Mouse (Mus musculus): ENCODE results near the gene Gucy2e. TPM values are rescaled to one million over a fixed set of nuclear protein-coding genes. Genes with fewer than 3 reads are reported as not detected.

The Gucy2e gene
- not detected in 2 replicates for polyA plus RNA-seq (2015; fragmentation: Nextera tagmentation; extraction: Ambion mirVana)

DNA sequence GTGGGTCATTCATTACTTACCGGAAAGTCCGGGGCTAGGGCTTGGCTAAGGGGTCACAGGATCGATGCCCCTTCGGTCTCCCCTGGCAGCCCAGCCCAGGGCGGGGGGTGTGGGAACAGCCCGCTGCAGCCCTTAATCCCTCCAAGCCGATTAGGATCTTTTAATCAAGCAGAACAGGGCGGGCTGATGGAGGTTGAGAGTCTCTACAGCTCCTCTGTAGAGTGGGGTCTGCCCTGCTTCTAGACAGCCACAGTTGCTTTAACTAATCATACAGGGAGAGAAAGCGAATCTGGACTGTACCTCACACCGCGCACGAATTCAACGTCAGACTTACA, at the start of gene Gucy2e:
Gucy2e (minus strand) TSS at position 111 of the 335 bp plus-strand sequence.
- H3K27me3 ChIP-seq (ENCODE audit: insufficient read depth, low read length), result peaks cover 50% of the 10 kb centered on the region
- no peaks in the 10 kb centered on the region for H3K9me3 ChIP-seq (ENCODE audit: low read length)
- DNase-seq (no peak), ATAC-seq (no peak)
- peaks cover 14% of the 10 kb centered on the region for H3K4me1 ChIP-seq (ENCODE audit: insufficient read depth)
- H3K9ac ChIP-seq (replicated peaks), result peak within 1 kb of the TSS; percentile 34; the same call in 1 of the 2 replicates
- H3K36me3 ChIP-seq (replicated peaks; ENCODE audit: insufficient read depth, low read length), result no peaks in the 10 kb centered on the region
- WGBS (ENCODE audit: insufficient replicate concordance), result 25% methylated on average over 13 of the region's 13 CpGs
- peak within 1 kb of the TSS; percentile 63 for H3K4me2 ChIP-seq (ENCODE audit: low read depth, low read length)
- TF ChIP-seq EP300 (IDR thresholded peaks at IDR 0.05; ENCODE audit: low read depth) (no peak), CTCF (IDR thresholded peaks at IDR 0.05; ENCODE audit: low read depth) (no peak)
- peak within 1 kb of the TSS; percentile 31 for H3K4me3 ChIP-seq (ENCODE audit: low read depth, low read length)
- no peak within 1 kb of the TSS for H3K27ac ChIP-seq (ENCODE audit: low read depth)

GRCm38 (mm10) chr11:69277267-69277666, 40.4 kb upstream of the Gucy2e start:
- ATAC-seq, result no peak
- Histone ChIP-seq H3K4me3 (ENCODE audit: low read depth, low read length) (no peak overlapping the region), H3K4me2 (ENCODE audit: low read depth, low read length) (no peak overlapping the region), H3K9ac (replicated peaks) (no peak overlapping the region), H3K4me1 (ENCODE audit: insufficient read depth) (no peaks in the 10 kb centered on the region), H3K27me3 (ENCODE audit: insufficient read depth, low read length) (peaks cover 7% of the 10 kb centered on the region; the same call in 1 of the 2 replicates), H3K36me3 (replicated peaks; ENCODE audit: insufficient read depth, low read length) (no peaks in the 10 kb centered on the region), H3K27ac (ENCODE audit: low read depth) (no peak overlapping the region), H3K9me3 (ENCODE audit: low read length) (no peaks in the 10 kb centered on the region)
- TF ChIP-seq EP300 (IDR thresholded peaks at IDR 0.05; ENCODE audit: low read depth) (no peak), CTCF (IDR thresholded peaks at IDR 0.05; ENCODE audit: low read depth) (no peak)
- 58% methylated on average over 5 of the region's 5 CpGs for WGBS (ENCODE audit: insufficient replicate concordance)
- DNase-seq, result no peak

GRCm38 (mm10) chr11:69276081-69276480, 39.2 kb upstream of the Gucy2e start:
- Histone ChIP-seq H3K9me3 (ENCODE audit: low read length) (no peaks in the 10 kb centered on the region), H3K4me2 (ENCODE audit: low read depth, low read length) (no peak overlapping the region), H3K4me3 (ENCODE audit: low read depth, low read length) (no peak overlapping the region), H3K27me3 (ENCODE audit: insufficient read depth, low read length) (peaks cover 13% of the 10 kb centered on the region; the same call in 1 of the 2 replicates), H3K36me3 (replicated peaks; ENCODE audit: insufficient read depth, low read length) (no peaks in the 10 kb centered on the region), H3K27ac (ENCODE audit: low read depth) (no peak overlapping the region), H3K4me1 (ENCODE audit: insufficient read depth) (no peaks in the 10 kb centered on the region), H3K9ac (replicated peaks) (no peak overlapping the region)
- TF ChIP-seq EP300 (IDR thresholded peaks at IDR 0.05; ENCODE audit: low read depth) (no peak), CTCF (IDR thresholded peaks at IDR 0.05; ENCODE audit: low read depth) (no peak)
- no peak for DNase-seq
- WGBS (ENCODE audit: insufficient replicate concordance), result 46% methylated on average over 2 of the region's 2 CpGs
- no peak for ATAC-seq

- H3K27ac ChIP-seq (ENCODE audit: low read depth), result no peak overlapping the region
- no peak overlapping the region for H3K9ac ChIP-seq (replicated peaks)
- no peaks in the 10 kb centered on the region for H3K36me3 ChIP-seq (replicated peaks; ENCODE audit: insufficient read depth, low read length)
- H3K4me3 ChIP-seq (ENCODE audit: low read depth, low read length), result no peak overlapping the region
- H3K4me2 ChIP-seq (ENCODE audit: low read depth, low read length), result no peak overlapping the region
- WGBS (ENCODE audit: insufficient replicate concordance), result 35% methylated on average over 6 of the region's 6 CpGs
- no peaks in the 10 kb centered on the region for H3K9me3 ChIP-seq (ENCODE audit: low read length)
- DNase-seq (no peak), ATAC-seq (no peak)
- no peak for TF ChIP-seq CTCF (IDR thresholded peaks at IDR 0.05; ENCODE audit: low read depth)
- TF ChIP-seq EP300 (IDR thresholded peaks at IDR 0.05; ENCODE audit: low read depth), result no peak
- peaks cover 13% of the 10 kb centered on the region; the same call in 1 of the 2 replicates for H3K27me3 ChIP-seq (ENCODE audit: insufficient read depth, low read length)
- H3K4me1 ChIP-seq (ENCODE audit: insufficient read depth), result no peaks in the 10 kb centered on the region
Measured at GRCm38 (mm10) chr11:69275650-69276049, 38.8 kb upstream of the Gucy2e start.

DNA sequence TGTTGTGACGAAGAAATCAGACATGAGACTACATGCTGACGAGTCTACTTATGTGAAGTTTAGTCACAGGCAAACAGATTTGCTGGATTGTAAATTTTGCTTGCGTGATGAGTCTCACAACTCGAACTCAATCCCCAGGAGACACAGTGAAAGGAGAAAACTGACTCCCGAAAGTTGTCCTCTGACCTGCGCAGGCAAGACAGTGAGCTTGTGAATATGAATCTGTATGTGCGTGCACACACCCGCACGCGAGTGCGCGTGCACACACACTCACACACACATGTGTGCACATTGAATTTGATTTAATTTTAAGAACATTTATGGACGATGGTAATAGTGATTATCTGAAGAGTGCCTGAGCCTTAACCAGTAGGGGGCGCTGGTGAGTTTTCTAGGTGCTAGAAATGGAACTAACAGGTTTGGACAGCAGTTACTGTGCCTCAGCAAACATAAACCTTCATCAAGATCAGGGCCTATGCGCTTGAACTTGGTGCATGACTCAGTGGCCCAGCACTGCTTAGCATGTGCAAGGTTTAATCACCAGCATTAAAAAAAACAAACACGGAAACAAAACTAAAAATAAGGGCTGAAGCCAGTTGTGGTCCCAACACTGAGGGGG, 35.4 kb upstream of the Gucy2e start:
- no peak overlapping the region for H3K4me2 ChIP-seq (ENCODE audit: low read depth, low read length)
- H3K36me3 ChIP-seq (replicated peaks; ENCODE audit: insufficient read depth, low read length), result no peaks in the 10 kb centered on the region
- peak; percentile 84 for DNase-seq
- H3K27ac ChIP-seq (ENCODE audit: low read depth), result no peak overlapping the region
- 41% methylated on average over 16 of the region's 16 CpGs for WGBS (ENCODE audit: insufficient replicate concordance)
- no peak for ATAC-seq
- no peaks in the 10 kb centered on the region for H3K4me1 ChIP-seq (ENCODE audit: insufficient read depth)
- H3K9ac ChIP-seq (replicated peaks), result no peak overlapping the region
- TF ChIP-seq CTCF (IDR thresholded peaks at IDR 0.05; ENCODE audit: low read depth) (peak; percentile 88), EP300 (IDR thresholded peaks at IDR 0.05; ENCODE audit: low read depth) (no peak)
- H3K9me3 ChIP-seq (ENCODE audit: low read length), result no peaks in the 10 kb centered on the region
- H3K27me3 ChIP-seq (ENCODE audit: insufficient read depth, low read length), result peaks cover 18% of the 10 kb centered on the region; the same call in 1 of the 2 replicates
- no peak overlapping the region for H3K4me3 ChIP-seq (ENCODE audit: low read depth, low read length)

- H3K4me2 ChIP-seq (ENCODE audit: low read depth, low read length), result no peak overlapping the region
- H3K36me3 ChIP-seq (replicated peaks; ENCODE audit: insufficient read depth, low read length), result no peaks in the 10 kb centered on the region
- H3K27me3 ChIP-seq (ENCODE audit: insufficient read depth, low read length), result peaks cover 18% of the 10 kb centered on the region; the same call in 1 of the 2 replicates
- H3K9me3 ChIP-seq (ENCODE audit: low read length), result no peaks in the 10 kb centered on the region
- H3K27ac ChIP-seq (ENCODE audit: low read depth), result no peak overlapping the region
- 12% methylated on average over 13 of the region's 13 CpGs for WGBS (ENCODE audit: insufficient replicate concordance)
- no peaks in the 10 kb centered on the region for H3K4me1 ChIP-seq (ENCODE audit: insufficient read depth)
- H3K9ac ChIP-seq (replicated peaks), result no peak overlapping the region
- ATAC-seq (peak; percentile 15; the same call in 1 of the 2 replicates), DNase-seq (peak; percentile 80)
- TF ChIP-seq EP300 (IDR thresholded peaks at IDR 0.05; ENCODE audit: low read depth) (no peak), CTCF (IDR thresholded peaks at IDR 0.05; ENCODE audit: low read depth) (peak; percentile 84)
- H3K4me3 ChIP-seq (ENCODE audit: low read depth, low read length), result no peak overlapping the region
Measured at GRCm38 (mm10) chr11:69269575-69269974, 32.7 kb upstream of the Gucy2e start.

Measured in liver, postnatal 0 days (tissue).